Mouse (Mus musculus): ENCODE measurements around the gene Tmem258. TPM values are rescaled to one million over a fixed set of nuclear protein-coding genes. Genes with fewer than 3 reads are reported as not detected.

Gene Tmem258
- total and polyA plus RNA-seq, 2 experiments from 2014 or later: 102 to 310 TPM

DNA sequence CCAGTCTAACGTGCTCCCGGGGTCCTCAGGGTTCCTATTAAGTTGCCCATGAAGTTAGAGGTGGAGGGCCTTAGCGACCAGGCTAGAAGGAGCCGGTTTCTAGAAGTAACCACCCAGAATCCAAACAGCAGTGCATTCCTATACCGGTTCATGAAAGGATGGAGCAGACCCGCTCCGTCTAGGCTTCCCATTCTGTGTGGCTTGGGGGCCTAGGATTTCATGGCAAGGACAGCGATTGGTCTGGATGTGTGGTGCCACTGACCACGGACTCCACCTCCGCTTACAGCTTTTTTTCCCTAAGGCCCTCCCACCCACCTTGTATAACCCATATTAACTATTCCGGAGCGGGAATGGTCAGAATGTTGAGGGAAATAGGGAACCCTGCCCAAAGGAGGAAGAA lies 19.7 kb upstream of the Tmem258 start:
- peaks cover 28% of the 10 kb centered on the region for H3K36me3 ChIP-seq (ENCODE audit: insufficient read depth)
- peak overlapping the region; percentile 90 for H3K4me3 ChIP-seq (ENCODE audit: low read depth, low read length)
- peak overlapping the region; percentile 95 for H3K9ac ChIP-seq
- H3K9me3 ChIP-seq (ENCODE audit: low read length): no peaks in the 10 kb centered on the region
- no peak for TF ChIP-seq CTCF (IDR thresholded peaks at IDR 0.05; ENCODE audit: low read depth)
- 2% methylated on average over 12 of the region's 12 CpGs for WGBS
- no peaks in the 10 kb centered on the region for H3K27me3 ChIP-seq (ENCODE audit: insufficient read depth, low read length)
- peak overlapping the region; percentile 81 for H3K4me2 ChIP-seq (ENCODE audit: low read depth)
- ATAC-seq (no peak), DNase-seq (peak; percentile 70)
- peaks cover 13% of the 10 kb centered on the region; the same call in 1 of the 2 replicates for H3K4me1 ChIP-seq (ENCODE audit: insufficient read depth)
- H3K27ac ChIP-seq (ENCODE audit: low read depth, low read length): peak overlapping the region; percentile 94

DNA sequence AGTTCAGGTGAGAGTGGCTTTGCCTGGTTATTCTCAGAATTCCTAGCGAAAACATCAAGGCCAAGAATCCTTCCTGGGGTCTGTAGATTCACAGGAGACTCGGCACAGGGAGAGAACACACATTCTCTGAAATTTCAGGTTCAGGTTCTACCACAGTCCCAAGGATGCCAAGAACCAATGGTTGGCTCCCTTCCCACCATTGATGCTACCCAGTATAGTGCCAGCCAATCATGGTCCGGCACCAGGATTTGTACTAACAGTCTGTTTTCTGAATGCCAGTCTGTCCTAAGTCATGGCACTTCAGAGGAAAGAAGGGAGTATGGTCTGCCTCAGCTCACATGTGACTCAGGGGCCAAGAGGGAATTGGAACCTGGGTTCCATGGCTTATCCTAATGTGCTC lies 17.9 kb upstream of the Tmem258 start:
- no peak overlapping the region for H3K27ac ChIP-seq (ENCODE audit: low read depth, low read length)
- WGBS: 80% methylated on average over 3 of the region's 3 CpGs
- H3K4me2 ChIP-seq (ENCODE audit: low read depth): no peak overlapping the region

DNA sequence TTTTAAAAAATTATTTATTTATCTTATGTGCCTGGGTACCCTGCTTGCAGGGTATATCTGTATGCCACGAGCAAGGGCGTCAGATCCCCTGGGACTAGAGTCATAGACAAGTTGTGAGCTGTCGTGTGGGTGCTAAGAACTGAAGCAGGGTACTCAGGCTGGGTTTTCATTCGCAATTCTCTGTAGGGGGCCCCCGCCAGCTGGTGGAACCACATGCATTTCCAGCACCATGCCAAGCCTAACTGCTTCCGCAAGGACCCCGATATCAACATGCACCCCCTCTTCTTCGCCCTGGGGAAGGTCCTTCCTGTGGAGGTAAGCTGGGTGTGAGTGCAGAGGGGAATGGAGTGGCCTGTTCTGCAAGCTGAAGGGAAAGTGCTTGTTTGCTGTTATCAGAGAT lies 17.2 kb upstream of the Tmem258 start:
- Histone ChIP-seq H3K36me3 (ENCODE audit: insufficient read depth) (peaks cover 42% of the 10 kb centered on the region), H3K4me1 (ENCODE audit: insufficient read depth) (peaks cover 13% of the 10 kb centered on the region; the same call in 1 of the 2 replicates), H3K4me2 (ENCODE audit: low read depth) (no peak overlapping the region), H3K27me3 (ENCODE audit: insufficient read depth, low read length) (no peaks in the 10 kb centered on the region), H3K9ac (no peak overlapping the region), H3K4me3 (ENCODE audit: low read depth, low read length) (no peak overlapping the region), H3K9me3 (ENCODE audit: low read length) (no peaks in the 10 kb centered on the region), H3K27ac (ENCODE audit: low read depth, low read length) (no peak overlapping the region)
- DNase-seq (no peak), ATAC-seq (no peak)
- WGBS: 85% methylated on average over 8 of the region's 8 CpGs
- TF ChIP-seq CTCF (IDR thresholded peaks at IDR 0.05; ENCODE audit: low read depth): no peak

More for the DNA sequence above, 17.9 kb upstream of the Tmem258 start:
- ATAC-seq (no peak), DNase-seq (no peak)
- peaks cover 13% of the 10 kb centered on the region; the same call in 1 of the 2 replicates for H3K4me1 ChIP-seq (ENCODE audit: insufficient read depth)
- no peak overlapping the region for H3K4me3 ChIP-seq (ENCODE audit: low read depth, low read length)
- 0 out of 2 replicates have a peak overlapping the region, but pooled peaks have one; percentile 14 for H3K9ac ChIP-seq
- no peak for TF ChIP-seq CTCF (IDR thresholded peaks at IDR 0.05; ENCODE audit: low read depth)
- peaks cover 37% of the 10 kb centered on the region for H3K36me3 ChIP-seq (ENCODE audit: insufficient read depth)
- H3K27me3 ChIP-seq (ENCODE audit: insufficient read depth, low read length): no peaks in the 10 kb centered on the region
- H3K9me3 ChIP-seq (ENCODE audit: low read length): no peaks in the 10 kb centered on the region

DNA sequence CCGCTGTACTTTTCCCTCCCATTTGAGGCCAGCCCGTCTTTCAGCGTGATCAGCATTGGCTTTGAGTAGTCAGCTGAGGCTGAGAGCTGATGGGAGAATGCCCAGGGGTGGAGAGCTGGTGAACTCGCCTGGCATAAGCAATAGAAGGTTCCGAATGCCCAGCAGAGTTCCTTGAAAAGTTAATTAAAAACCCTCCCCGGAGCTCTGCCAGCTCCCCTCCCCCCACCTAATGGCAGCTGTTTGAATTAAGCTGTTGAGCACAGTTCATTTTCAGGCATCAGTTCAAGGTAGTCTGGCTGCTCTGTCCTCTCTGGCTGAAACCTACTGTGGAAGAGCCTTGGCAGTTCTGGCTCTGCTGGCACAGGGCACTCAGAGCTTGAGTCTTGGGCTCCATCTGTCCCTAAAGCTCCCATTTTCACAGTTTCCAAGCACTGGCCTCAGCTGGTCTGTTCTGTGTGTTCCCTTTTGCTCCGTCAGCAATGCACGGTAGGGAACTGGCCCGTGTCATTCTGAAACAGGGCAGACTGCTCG lies 15.5 kb upstream of the Tmem258 start:
- ATAC-seq: peak; percentile 77
- no peaks in the 10 kb centered on the region for H3K9me3 ChIP-seq (ENCODE audit: low read length)

DNA sequence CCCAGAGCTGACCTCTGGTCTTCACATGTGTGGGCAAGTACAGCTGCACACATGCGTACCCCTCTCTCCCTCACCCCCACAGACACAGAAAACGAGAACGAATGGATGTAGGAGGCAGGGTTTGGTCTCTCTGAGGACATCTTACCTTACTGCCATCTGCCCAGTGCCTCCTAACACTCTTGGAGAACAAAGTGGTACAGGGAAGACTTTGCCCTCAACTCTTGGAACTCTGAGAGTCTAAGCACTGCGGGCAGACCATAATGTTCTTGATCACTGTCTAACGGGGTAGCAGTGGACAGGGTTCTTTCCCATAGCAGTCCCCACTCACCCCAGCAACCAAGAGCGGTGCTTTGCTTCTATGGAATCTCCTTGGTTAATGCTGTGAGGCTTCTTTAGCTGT lies 14.8 kb upstream of the Tmem258 start:
- Histone ChIP-seq H3K4me1 (ENCODE audit: insufficient read depth) (peaks cover 13% of the 10 kb centered on the region; the same call in 1 of the 2 replicates), H3K27ac (ENCODE audit: low read depth, low read length) (0 out of 2 replicates have a peak overlapping the region, but pooled peaks have one; percentile 15), H3K27me3 (ENCODE audit: insufficient read depth, low read length) (no peaks in the 10 kb centered on the region), H3K36me3 (ENCODE audit: insufficient read depth) (peaks cover 66% of the 10 kb centered on the region), H3K4me2 (ENCODE audit: low read depth) (no peak overlapping the region), H3K4me3 (ENCODE audit: low read depth, low read length) (no peak overlapping the region), H3K9ac (no peak overlapping the region), H3K9me3 (ENCODE audit: low read length) (no peaks in the 10 kb centered on the region)
- WGBS: 91% methylated on average over 6 of the region's 6 CpGs
- TF ChIP-seq CTCF (IDR thresholded peaks at IDR 0.05; ENCODE audit: low read depth): no peak
- DNase-seq: no peak
- no peak for ATAC-seq

More for the DNA sequence above, 15.5 kb upstream of the Tmem258 start:
- Histone ChIP-seq H3K4me3 (ENCODE audit: low read depth, low read length) (no peak overlapping the region), H3K36me3 (ENCODE audit: insufficient read depth) (peaks cover 60% of the 10 kb centered on the region), H3K4me1 (ENCODE audit: insufficient read depth) (peaks cover 13% of the 10 kb centered on the region; the same call in 1 of the 2 replicates), H3K27ac (ENCODE audit: low read depth, low read length) (peak overlapping the region; percentile 15; the same call in 1 of the 2 replicates), H3K27me3 (ENCODE audit: insufficient read depth, low read length) (no peaks in the 10 kb centered on the region), H3K4me2 (ENCODE audit: low read depth) (no peak overlapping the region), H3K9ac (no peak overlapping the region)
- TF ChIP-seq CTCF (IDR thresholded peaks at IDR 0.05; ENCODE audit: low read depth): no peak
- 35% methylated on average over 10 of the region's 10 CpGs for WGBS
- peak; percentile 79 for DNase-seq

DNA sequence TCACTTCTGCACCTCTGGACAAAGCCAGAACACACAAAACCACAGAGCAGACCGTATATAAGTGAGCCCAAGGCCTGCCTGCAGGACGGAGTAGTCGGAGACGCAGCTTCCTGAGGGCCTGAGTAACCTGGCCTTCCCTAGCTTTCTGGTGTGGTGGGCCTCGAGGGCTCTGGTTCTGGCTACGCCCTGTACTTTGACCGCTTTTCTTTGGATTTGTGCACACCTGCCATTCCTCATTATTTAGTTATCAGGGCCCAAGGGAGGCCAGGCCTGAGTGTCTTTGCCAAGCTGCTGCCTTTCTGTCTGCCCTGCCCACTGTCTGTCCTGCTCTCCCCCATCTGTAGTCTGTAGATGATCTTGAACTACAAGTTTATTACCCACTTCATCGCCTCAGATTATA lies 13.9 kb upstream of the Tmem258 start:
- Histone ChIP-seq H3K9ac (no peak overlapping the region), H3K4me1 (ENCODE audit: insufficient read depth) (peaks cover 7% of the 10 kb centered on the region; the same call in 1 of the 2 replicates), H3K36me3 (ENCODE audit: insufficient read depth) (peaks cover 76% of the 10 kb centered on the region), H3K9me3 (ENCODE audit: low read length) (no peaks in the 10 kb centered on the region), H3K4me3 (ENCODE audit: low read depth, low read length) (no peak overlapping the region), H3K27ac (ENCODE audit: low read depth, low read length) (no peak overlapping the region), H3K27me3 (ENCODE audit: insufficient read depth, low read length) (no peaks in the 10 kb centered on the region), H3K4me2 (ENCODE audit: low read depth) (no peak overlapping the region)
- DNase-seq (no peak), ATAC-seq (no peak)
- no peak for TF ChIP-seq CTCF (IDR thresholded peaks at IDR 0.05; ENCODE audit: low read depth)
- 91% methylated on average over 8 of the region's 8 CpGs for WGBS

DNA sequence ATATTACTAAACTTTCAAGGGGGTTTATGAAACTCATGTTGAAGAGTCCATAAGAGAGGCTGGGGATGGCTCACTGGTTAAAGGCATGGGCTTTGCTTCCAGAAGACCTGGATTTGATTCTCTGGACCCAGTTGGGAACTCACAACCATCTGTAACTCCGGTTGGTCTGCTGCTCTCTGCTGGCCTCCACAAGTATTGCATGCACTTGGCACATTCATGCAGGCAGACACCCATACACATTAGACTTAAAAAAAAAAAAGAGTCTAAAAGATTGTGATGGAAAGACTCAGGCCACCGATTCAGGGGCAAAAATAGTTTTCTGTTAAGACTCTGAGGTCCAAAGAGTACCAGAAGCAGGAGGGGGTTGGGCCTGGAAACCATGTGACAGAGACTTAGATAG lies 13.0 kb upstream of the Tmem258 start:
- ATAC-seq (peak; percentile 34; the same call in 1 of the 2 replicates), DNase-seq (peak; percentile 86)
- H3K4me2 ChIP-seq (ENCODE audit: low read depth): no peak overlapping the region
- H3K4me1 ChIP-seq (ENCODE audit: insufficient read depth): peaks cover 4% of the 10 kb centered on the region; the same call in 1 of the 2 replicates
- TF ChIP-seq CTCF (IDR thresholded peaks at IDR 0.05; ENCODE audit: low read depth): peak; percentile 87
- H3K4me3 ChIP-seq (ENCODE audit: low read depth, low read length): no peak overlapping the region
- H3K27me3 ChIP-seq (ENCODE audit: insufficient read depth, low read length): no peaks in the 10 kb centered on the region
- H3K27ac ChIP-seq (ENCODE audit: low read depth, low read length): no peak overlapping the region
- H3K9ac ChIP-seq: no peak overlapping the region
- H3K36me3 ChIP-seq (ENCODE audit: insufficient read depth): peaks cover 81% of the 10 kb centered on the region
- 38% methylated on average over 2 of the region's 2 CpGs for WGBS
- H3K9me3 ChIP-seq (ENCODE audit: low read length): no peaks in the 10 kb centered on the region
